Mouse (Mus musculus): ENCODE data around the gene Slc25a19. TPM values are rescaled to one million over a fixed set of nuclear protein-coding genes. Genes with fewer than 3 reads are reported as not detected.

Slc25a19 gene
- polyA plus RNA-seq, 1 experiment from 2014 or later, result 23.3 TPM

DNA sequence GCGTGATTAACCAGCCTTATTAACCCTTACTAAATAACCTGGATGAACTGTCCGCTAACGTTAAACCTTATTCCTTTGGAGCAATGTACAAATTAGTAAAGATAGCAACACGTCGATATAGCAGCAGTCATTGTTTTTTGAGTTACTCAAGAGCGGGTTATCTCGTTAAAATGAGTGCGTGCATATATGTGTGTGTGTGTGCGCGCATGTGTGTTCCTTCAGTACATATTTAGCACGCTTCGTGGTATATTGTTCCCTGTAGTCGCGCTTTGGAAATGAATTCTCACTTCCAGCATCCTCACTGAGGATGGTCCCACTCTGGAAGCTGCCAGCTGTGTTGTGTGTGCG lies 25.0 kb downstream of the Slc25a19 start:
- peaks cover 36% of the 10 kb centered on the region for H3K36me3 ChIP-seq (ENCODE audit: control insufficient read depth, insufficient read depth, low read length)
- H3K27me3 ChIP-seq (replicated peaks; ENCODE audit: control insufficient read depth, insufficient read depth, low read length), result no peaks in the 10 kb centered on the region
- H3K27ac ChIP-seq (ENCODE audit: low read depth), result peak overlapping the region; percentile 95
- 6% methylated on average over 15 of the region's 15 CpGs for WGBS
- DNase-seq (ENCODE audit: low spot score) (no peak), ATAC-seq (replicated peaks; ENCODE audit: low FRiP score, low TSS enrichment, low read depth) (no peak)
- peak overlapping the region; percentile 98 for H3K4me2 ChIP-seq (ENCODE audit: low read length)
- no peaks in the 10 kb centered on the region for H3K9me3 ChIP-seq (ENCODE audit: control insufficient read depth, low read length)
- peaks cover 18% of the 10 kb centered on the region for H3K4me1 ChIP-seq (replicated peaks; ENCODE audit: control insufficient read depth, insufficient read depth, low read length)
- H3K4me3 ChIP-seq (ENCODE audit: low read depth, low read length), result peak overlapping the region; percentile 98
- H3K9ac ChIP-seq (ENCODE audit: low read length), result peak overlapping the region; percentile 96

DNA sequence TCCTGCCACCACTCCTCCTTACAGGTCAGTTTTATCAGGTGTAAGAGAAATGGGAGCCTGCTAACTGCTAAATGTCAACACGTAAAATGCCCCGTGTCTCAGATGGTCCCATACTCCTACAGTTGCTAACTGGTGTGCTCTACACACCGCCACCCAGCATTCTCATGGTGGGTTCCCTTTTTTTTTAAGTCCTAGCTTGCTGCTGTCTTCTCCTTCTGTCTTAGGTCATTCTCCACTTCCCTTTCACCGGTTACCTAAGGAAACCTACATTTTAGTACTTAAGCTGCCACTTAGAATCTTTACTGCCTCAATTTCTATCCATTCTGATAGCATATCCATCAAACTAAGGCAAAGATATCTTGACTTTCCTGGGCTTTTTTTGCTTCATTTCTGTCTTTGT lies 26.9 kb downstream of the Slc25a19 start:
- WGBS, result 92% methylated on average over 4 of the region's 4 CpGs
- ATAC-seq (replicated peaks; ENCODE audit: low FRiP score, low TSS enrichment, low read depth), result no peak

DNA sequence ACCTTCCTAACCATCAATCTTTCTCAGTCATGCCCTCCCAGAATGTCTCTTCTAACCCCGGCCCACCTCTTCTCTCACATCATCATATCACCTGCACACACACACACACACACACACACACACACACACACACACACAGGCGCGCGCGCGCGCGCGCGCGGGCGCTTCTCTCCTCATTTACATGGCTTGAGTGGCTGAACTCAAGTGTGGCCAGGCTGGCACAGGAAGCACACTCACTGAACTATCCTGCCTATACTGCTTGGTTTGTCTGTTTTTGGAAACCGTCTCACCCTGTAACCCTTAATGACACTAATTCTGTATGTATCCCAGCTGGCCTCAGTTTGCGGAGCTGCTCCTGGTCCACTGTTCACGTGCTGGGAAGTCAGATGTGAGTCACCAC lies 27.4 kb downstream of the Slc25a19 start:
- Histone ChIP-seq H3K4me2 (ENCODE audit: low read length) (no peak overlapping the region), H3K36me3 (ENCODE audit: control insufficient read depth, insufficient read depth, low read length) (peaks cover 27% of the 10 kb centered on the region), H3K9me3 (ENCODE audit: control insufficient read depth, low read length) (no peaks in the 10 kb centered on the region), H3K27ac (ENCODE audit: low read depth) (no peak overlapping the region), H3K9ac (ENCODE audit: low read length) (no peak overlapping the region), H3K4me3 (ENCODE audit: low read depth, low read length) (no peak overlapping the region), H3K4me1 (replicated peaks; ENCODE audit: control insufficient read depth, insufficient read depth, low read length) (peaks cover 18% of the 10 kb centered on the region), H3K27me3 (replicated peaks; ENCODE audit: control insufficient read depth, insufficient read depth, low read length) (no peaks in the 10 kb centered on the region)
- ATAC-seq (replicated peaks; ENCODE audit: low FRiP score, low TSS enrichment, low read depth) (no peak), DNase-seq (ENCODE audit: low spot score) (no peak)
- WGBS, result 96% methylated on average over 15 of the region's 15 CpGs

More for the DNA sequence above, 26.9 kb downstream of the Slc25a19 start:
- Histone ChIP-seq H3K4me3 (ENCODE audit: low read depth, low read length) (no peak overlapping the region), H3K36me3 (ENCODE audit: control insufficient read depth, insufficient read depth, low read length) (peaks cover 30% of the 10 kb centered on the region), H3K4me2 (ENCODE audit: low read length) (no peak overlapping the region), H3K27me3 (replicated peaks; ENCODE audit: control insufficient read depth, insufficient read depth, low read length) (no peaks in the 10 kb centered on the region), H3K27ac (ENCODE audit: low read depth) (no peak overlapping the region), H3K4me1 (replicated peaks; ENCODE audit: control insufficient read depth, insufficient read depth, low read length) (peaks cover 18% of the 10 kb centered on the region), H3K9me3 (ENCODE audit: control insufficient read depth, low read length) (no peaks in the 10 kb centered on the region), H3K9ac (ENCODE audit: low read length) (no peak overlapping the region)
- no peak for DNase-seq (ENCODE audit: low spot score)

DNA sequence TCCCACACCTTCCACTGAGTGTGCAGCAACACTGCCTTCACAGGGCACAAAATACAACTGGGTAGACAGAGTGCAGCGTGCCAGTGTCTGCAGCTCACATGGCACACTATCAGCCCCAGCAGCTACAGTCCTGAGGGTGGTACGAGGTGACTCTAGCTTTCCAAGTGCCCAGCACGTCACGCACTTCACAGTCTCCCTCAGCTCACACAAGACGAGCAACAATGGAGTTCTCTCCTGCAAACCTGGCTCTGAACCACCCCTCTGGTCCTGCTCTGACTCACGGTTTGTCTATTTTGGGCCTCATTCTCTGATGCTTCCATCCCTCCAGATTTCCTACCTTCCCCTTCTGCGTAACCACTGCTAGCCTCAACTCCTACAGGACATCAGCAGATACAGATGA lies 28.4 kb downstream of the Slc25a19 start:
- Histone ChIP-seq H3K9me3 (ENCODE audit: control insufficient read depth, low read length) (no peaks in the 10 kb centered on the region), H3K27me3 (replicated peaks; ENCODE audit: control insufficient read depth, insufficient read depth, low read length) (no peaks in the 10 kb centered on the region), H3K4me1 (replicated peaks; ENCODE audit: control insufficient read depth, insufficient read depth, low read length) (peaks cover 9% of the 10 kb centered on the region), H3K27ac (ENCODE audit: low read depth) (no peak overlapping the region), H3K9ac (ENCODE audit: low read length) (no peak overlapping the region), H3K4me2 (ENCODE audit: low read length) (no peak overlapping the region), H3K36me3 (ENCODE audit: control insufficient read depth, insufficient read depth, low read length) (peaks cover 26% of the 10 kb centered on the region), H3K4me3 (ENCODE audit: low read depth, low read length) (no peak overlapping the region)
- DNase-seq (ENCODE audit: low spot score), result no peak
- WGBS, result 93% methylated on average over 7 of the region's 7 CpGs
- no peak for ATAC-seq (replicated peaks; ENCODE audit: low FRiP score, low TSS enrichment, low read depth)

DNA sequence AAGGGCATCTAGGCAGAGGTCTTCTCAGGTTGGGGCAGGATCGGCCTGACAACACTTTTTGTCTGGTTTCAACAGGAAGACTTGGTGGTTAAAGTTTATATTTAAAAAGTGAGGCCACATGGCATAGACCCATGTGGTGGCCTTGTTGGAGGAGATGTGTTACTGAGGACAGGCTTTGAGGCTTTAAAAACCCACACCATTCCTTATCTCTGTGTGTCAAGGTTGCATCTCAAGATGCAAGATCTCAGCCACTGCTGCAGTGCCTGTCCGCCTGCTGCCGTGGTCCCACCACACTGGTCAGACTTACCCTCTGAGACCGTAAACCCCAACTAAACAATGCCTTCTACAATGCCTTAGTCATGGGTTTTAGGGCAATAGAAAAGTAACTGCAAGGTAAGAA lies 29.8 kb downstream of the Slc25a19 start:
- ATAC-seq (replicated peaks; ENCODE audit: low FRiP score, low TSS enrichment, low read depth), result no peak
- H3K27ac ChIP-seq (ENCODE audit: low read depth), result no peak overlapping the region
- no peak overlapping the region for H3K4me3 ChIP-seq (ENCODE audit: low read depth, low read length)
- no peaks in the 10 kb centered on the region for H3K27me3 ChIP-seq (replicated peaks; ENCODE audit: control insufficient read depth, insufficient read depth, low read length)
- H3K36me3 ChIP-seq (ENCODE audit: control insufficient read depth, insufficient read depth, low read length), result peaks cover 40% of the 10 kb centered on the region
- H3K9me3 ChIP-seq (ENCODE audit: control insufficient read depth, low read length), result no peaks in the 10 kb centered on the region
- H3K9ac ChIP-seq (ENCODE audit: low read length), result no peak overlapping the region
- no peak for DNase-seq (ENCODE audit: low spot score)
- H3K4me1 ChIP-seq (replicated peaks; ENCODE audit: control insufficient read depth, insufficient read depth, low read length), result peaks cover 9% of the 10 kb centered on the region
- H3K4me2 ChIP-seq (ENCODE audit: low read length), result no peak overlapping the region
- 93% methylated on average over 4 of the region's 4 CpGs for WGBS

DNA sequence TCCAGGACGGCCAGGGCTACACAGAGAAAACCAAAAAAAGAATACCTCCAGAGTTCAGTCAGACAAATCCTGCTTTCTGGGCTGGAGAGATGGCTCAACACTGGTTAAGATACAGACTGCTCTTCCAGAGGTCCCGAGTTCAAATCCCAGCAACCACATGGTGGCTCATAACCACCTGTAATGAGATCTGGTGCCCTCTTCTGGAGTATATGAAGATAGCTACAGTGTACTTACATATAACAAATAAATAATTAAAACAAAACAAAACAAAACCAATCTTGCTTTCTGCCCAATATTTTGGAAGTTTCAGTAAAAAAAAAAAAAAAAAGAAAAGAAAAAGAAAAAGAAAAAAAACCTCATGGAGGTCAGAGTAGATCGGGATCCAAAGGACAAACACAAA lies 32.9 kb downstream of the Slc25a19 start:
- Histone ChIP-seq H3K36me3 (ENCODE audit: control insufficient read depth, insufficient read depth, low read length) (peaks cover 71% of the 10 kb centered on the region), H3K4me2 (ENCODE audit: low read length) (no peak overlapping the region), H3K27ac (ENCODE audit: low read depth) (no peak overlapping the region), H3K27me3 (replicated peaks; ENCODE audit: control insufficient read depth, insufficient read depth, low read length) (no peaks in the 10 kb centered on the region), H3K4me3 (ENCODE audit: low read depth, low read length) (no peak overlapping the region), H3K9ac (ENCODE audit: low read length) (no peak overlapping the region), H3K4me1 (replicated peaks; ENCODE audit: control insufficient read depth, insufficient read depth, low read length) (no peaks in the 10 kb centered on the region), H3K9me3 (ENCODE audit: control insufficient read depth, low read length) (no peaks in the 10 kb centered on the region)
- 95% methylated on average over 3 of the region's 3 CpGs for WGBS
- DNase-seq (ENCODE audit: low spot score), result no peak
- ATAC-seq (replicated peaks; ENCODE audit: low FRiP score, low TSS enrichment, low read depth), result no peak

DNA sequence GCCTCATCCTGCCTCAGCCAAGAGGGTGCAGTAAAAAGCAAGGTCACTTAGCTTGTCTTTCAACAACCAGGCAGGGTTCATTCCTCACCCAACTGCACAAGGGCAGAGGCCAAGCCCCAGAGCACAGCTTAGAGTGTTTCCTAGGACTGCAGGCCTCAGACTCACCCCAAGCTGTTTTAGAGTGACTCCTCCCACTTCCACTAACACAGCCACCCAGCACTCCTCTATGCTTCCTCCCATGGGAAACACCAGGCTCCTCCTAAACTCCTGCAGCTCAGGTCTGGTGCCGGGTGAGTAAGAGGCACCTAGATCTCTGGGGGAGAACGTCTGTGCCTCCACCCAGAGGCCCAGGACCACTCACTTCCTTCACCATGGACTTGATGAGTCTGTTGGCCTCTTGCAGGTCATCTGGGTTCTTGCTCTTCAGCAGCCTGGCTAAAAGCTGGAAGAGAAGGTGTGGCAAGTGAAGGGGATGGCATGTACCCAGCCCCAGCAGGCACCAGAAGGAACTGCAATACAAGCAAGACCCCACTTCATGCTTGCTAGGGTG lies 37.5 kb downstream of the Slc25a19 start:
- H3K36me3 ChIP-seq (ENCODE audit: control insufficient read depth, insufficient read depth, low read length), result peaks cover 91% of the 10 kb centered on the region
- H3K27ac ChIP-seq (ENCODE audit: low read depth), result no peak overlapping the region
- DNase-seq (ENCODE audit: low spot score) (no peak), ATAC-seq (replicated peaks; ENCODE audit: low FRiP score, low TSS enrichment, low read depth) (no peak)
- H3K9me3 ChIP-seq (ENCODE audit: control insufficient read depth, low read length), result no peaks in the 10 kb centered on the region
- H3K4me3 ChIP-seq (ENCODE audit: low read depth, low read length), result no peak overlapping the region
- no peak overlapping the region for H3K9ac ChIP-seq (ENCODE audit: low read length)
- H3K27me3 ChIP-seq (replicated peaks; ENCODE audit: control insufficient read depth, insufficient read depth, low read length), result no peaks in the 10 kb centered on the region
- H3K4me1 ChIP-seq (replicated peaks; ENCODE audit: control insufficient read depth, insufficient read depth, low read length), result no peaks in the 10 kb centered on the region
- H3K4me2 ChIP-seq (ENCODE audit: low read length), result no peak overlapping the region
- WGBS, result 90% methylated on average over 2 of the region's 2 CpGs

DNA sequence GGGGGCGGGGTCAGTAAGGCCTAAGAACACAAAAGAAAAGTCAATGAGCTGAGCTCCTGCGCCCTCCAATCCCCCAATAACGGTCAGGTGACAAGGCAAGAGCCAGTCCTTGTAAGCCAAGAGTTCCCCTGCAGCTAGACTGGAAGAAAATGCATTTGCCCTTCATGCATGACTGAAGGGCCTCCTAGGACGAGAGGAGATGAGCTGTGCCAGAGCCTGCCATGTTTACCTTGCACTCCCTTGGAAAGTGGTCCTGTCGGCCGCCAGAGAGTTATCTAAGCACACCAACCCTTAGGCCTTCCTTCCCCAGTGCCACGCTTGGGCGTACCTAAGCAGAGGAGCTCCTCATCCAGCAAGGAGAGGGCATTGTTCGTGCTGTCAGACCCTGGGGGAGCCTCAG lies 40.1 kb downstream of the Slc25a19 start:
- no peak overlapping the region for H3K27ac ChIP-seq (ENCODE audit: low read depth)
- DNase-seq (ENCODE audit: low spot score) (no peak), ATAC-seq (replicated peaks; ENCODE audit: low FRiP score, low TSS enrichment, low read depth) (no peak)
- no peak overlapping the region for H3K4me2 ChIP-seq (ENCODE audit: low read length)
- H3K4me3 ChIP-seq (ENCODE audit: low read depth, low read length), result no peak overlapping the region
- whole genome bisulfite sequencing, result 82% methylated on average over 9 of the region's 9 CpGs
- no peaks in the 10 kb centered on the region for H3K27me3 ChIP-seq (replicated peaks; ENCODE audit: control insufficient read depth, insufficient read depth, low read length)
- H3K9me3 ChIP-seq (ENCODE audit: control insufficient read depth, low read length), result no peaks in the 10 kb centered on the region
- H3K4me1 ChIP-seq (replicated peaks; ENCODE audit: control insufficient read depth, insufficient read depth, low read length), result no peaks in the 10 kb centered on the region
- H3K9ac ChIP-seq (ENCODE audit: low read length), result no peak overlapping the region
- peaks cover 94% of the 10 kb centered on the region for H3K36me3 ChIP-seq (ENCODE audit: control insufficient read depth, insufficient read depth, low read length)

DNA sequence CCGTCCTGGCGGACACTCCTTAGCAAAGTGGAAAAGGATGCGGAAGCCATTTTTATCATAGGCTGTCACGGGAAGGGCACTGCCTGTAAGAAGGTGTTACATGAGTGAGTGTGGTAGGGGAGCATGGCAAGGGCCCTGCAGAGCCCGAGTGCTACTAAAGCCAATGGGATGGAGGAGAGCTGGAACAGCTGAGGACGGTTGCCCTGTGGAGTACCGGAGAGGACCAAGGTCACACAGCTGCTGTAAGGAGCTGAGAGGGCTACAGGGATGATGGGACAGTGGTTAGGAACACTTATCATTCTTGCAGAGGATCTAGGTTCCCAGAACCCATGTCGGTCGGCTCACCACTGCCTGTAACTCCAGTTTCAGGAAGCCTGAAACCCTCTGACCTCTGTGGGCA lies 41.7 kb downstream of the Slc25a19 start:
- peaks cover 94% of the 10 kb centered on the region for H3K36me3 ChIP-seq (ENCODE audit: control insufficient read depth, insufficient read depth, low read length)
- H3K27me3 ChIP-seq (replicated peaks; ENCODE audit: control insufficient read depth, insufficient read depth, low read length), result no peaks in the 10 kb centered on the region
- no peak overlapping the region for H3K9ac ChIP-seq (ENCODE audit: low read length)
- H3K4me2 ChIP-seq (ENCODE audit: low read length), result no peak overlapping the region
- 88% methylated on average over 9 of the region's 9 CpGs for WGBS
- H3K4me1 ChIP-seq (replicated peaks; ENCODE audit: control insufficient read depth, insufficient read depth, low read length), result no peaks in the 10 kb centered on the region
- no peak overlapping the region for H3K4me3 ChIP-seq (ENCODE audit: low read depth, low read length)
- DNase-seq (ENCODE audit: low spot score) (no peak), ATAC-seq (replicated peaks; ENCODE audit: low FRiP score, low TSS enrichment, low read depth) (no peak)
- no peak overlapping the region for H3K27ac ChIP-seq (ENCODE audit: low read depth)
- no peaks in the 10 kb centered on the region for H3K9me3 ChIP-seq (ENCODE audit: control insufficient read depth, low read length)

All from intestine, embryonic 14.5 days (tissue).